Mouse (Mus musculus): ENCODE data around the gene Gramd4. TPM values are rescaled to one million over a fixed set of nuclear protein-coding genes. Genes with fewer than 3 reads are reported as not detected.
A peak's percentile ranks its signal among the peaks of the same experiment; 100 is the strongest.

Gene Gramd4
- polyA plus RNA-seq, 1 experiment = 36.0 TPM

DNA sequence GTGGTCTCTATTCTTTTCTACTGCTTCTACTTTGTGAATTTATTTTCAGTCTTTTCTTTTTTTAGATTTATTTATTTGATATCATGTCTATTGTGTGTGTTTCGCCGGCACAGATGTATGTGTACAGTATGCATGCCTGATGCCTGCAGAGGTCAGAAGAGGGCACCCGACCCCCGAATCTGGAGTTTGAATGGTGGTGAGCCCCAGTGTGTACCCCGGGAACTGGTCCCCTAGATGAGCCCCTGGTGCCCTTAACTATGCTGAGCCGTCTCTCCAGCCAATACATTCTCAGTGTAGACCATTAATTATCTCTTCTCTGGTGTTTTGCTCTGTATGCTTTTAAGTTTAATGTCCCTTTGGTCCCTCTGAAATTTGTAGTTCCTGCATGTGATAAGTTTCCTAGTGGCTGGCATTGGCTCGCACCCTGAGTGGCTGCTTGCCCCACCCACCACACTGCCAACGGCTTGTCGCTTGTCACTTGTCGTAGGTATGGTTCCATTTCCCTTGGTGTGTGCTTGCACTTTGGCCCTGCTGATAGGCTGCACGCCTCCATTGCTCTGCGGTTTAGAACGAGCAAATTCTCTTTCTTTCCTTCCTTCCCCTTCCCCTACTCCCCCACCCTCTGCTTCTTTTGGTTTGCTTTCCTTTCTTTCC is 31.7 kb downstream of the Gramd4 start:
- Histone ChIP-seq H3K27ac (ENCODE audit: insufficient read depth, low read length) (no peak overlapping the region), H3K4me3 (replicated peaks; ENCODE audit: insufficient read depth, low read depth, low read length) (no peak overlapping the region), H3K27me3 (ENCODE audit: control insufficient read depth, insufficient read depth, low read length) (no peaks in the 10 kb centered on the region), H3K4me1 (ENCODE audit: control insufficient read depth, insufficient read depth, low read length) (peaks cover 79% of the 10 kb centered on the region)
- TF ChIP-seq POLR2A (IDR thresholded peaks at IDR 0.05; ENCODE audit: borderline replicate concordance, insufficient read depth, low read length) (no peak), CTCF (IDR thresholded peaks at IDR 0.05; ENCODE audit: borderline replicate concordance, insufficient read depth, low read depth, low read length) (no peak)
- 77% methylated on average over 13 of the region's 13 CpGs for WGBS
- DNase-seq = no peak

DNA sequence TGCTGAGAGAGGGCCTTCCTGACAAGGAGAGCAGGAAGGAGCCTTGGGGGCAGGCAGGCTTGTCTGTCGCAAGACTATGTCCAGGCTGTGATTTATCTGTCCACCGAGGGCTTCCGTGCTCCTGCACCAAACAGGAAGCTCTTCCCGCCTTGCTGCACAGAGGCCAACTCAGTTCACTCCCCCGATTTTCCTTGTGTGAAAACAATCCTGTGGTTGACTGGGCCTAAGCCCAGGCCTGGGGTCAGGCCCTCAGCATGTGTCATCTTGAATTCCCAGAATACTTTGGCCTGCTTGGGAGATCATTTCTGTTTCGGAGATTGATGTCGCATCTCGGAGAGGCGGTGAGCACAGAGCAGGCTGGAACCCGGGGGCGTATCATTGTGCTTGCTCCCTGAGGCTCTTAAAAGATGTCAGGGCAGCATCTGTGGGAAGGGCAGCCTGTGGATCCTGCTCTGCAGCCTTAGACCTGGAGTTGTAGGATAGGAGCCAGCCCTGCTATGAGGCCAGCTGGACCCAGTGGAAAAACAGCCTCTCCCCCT is 32.6 kb downstream of the Gramd4 start:
- Histone ChIP-seq H3K27me3 (ENCODE audit: control insufficient read depth, insufficient read depth, low read length) (no peaks in the 10 kb centered on the region), H3K4me1 (ENCODE audit: control insufficient read depth, insufficient read depth, low read length) (peaks cover 76% of the 10 kb centered on the region), H3K4me3 (replicated peaks; ENCODE audit: insufficient read depth, low read depth, low read length) (no peak overlapping the region), H3K27ac (ENCODE audit: insufficient read depth, low read length) (peak overlapping the region; percentile 57)
- WGBS = 7% methylated on average over 11 of the region's 11 CpGs
- no peak for TF ChIP-seq POLR2A (IDR thresholded peaks at IDR 0.05; ENCODE audit: borderline replicate concordance, insufficient read depth, low read length)
- no peak for TF ChIP-seq CTCF (IDR thresholded peaks at IDR 0.05; ENCODE audit: borderline replicate concordance, insufficient read depth, low read depth, low read length)
- peak; percentile 53 to 60 for DNase-seq

DNA sequence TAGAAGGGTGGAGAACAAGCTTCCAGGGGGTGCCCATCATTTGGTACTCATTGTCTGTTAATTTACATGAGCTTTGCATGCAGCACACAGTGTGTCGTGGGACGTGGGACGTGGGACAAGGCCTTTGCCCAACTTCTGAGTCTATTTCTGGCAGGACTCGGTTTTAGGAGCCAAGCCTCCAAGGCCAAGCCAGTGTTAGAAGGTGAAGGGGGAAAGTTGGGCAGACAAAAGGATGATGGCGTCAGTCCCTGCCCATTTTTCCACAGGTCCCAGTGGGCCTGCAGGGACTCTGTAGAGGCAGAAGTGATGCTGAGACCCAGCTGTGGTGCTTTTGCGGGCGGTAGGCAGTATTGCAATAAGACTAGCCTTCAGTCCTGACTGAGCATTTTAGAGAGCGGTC is 33.1 kb downstream of the Gramd4 start:
- no peak overlapping the region for H3K4me3 ChIP-seq (replicated peaks; ENCODE audit: insufficient read depth, low read depth, low read length)
- 46% methylated on average over 8 of the region's 8 CpGs for WGBS
- peak overlapping the region; percentile 57 for H3K27ac ChIP-seq (ENCODE audit: insufficient read depth, low read length)
- peaks cover 72% of the 10 kb centered on the region for H3K4me1 ChIP-seq (ENCODE audit: control insufficient read depth, insufficient read depth, low read length)
- no peak for DNase-seq
- no peaks in the 10 kb centered on the region for H3K27me3 ChIP-seq (ENCODE audit: control insufficient read depth, insufficient read depth, low read length)
- TF ChIP-seq POLR2A (IDR thresholded peaks at IDR 0.05; ENCODE audit: borderline replicate concordance, insufficient read depth, low read length) (no peak), CTCF (IDR thresholded peaks at IDR 0.05; ENCODE audit: borderline replicate concordance, insufficient read depth, low read depth, low read length) (no peak)

DNA sequence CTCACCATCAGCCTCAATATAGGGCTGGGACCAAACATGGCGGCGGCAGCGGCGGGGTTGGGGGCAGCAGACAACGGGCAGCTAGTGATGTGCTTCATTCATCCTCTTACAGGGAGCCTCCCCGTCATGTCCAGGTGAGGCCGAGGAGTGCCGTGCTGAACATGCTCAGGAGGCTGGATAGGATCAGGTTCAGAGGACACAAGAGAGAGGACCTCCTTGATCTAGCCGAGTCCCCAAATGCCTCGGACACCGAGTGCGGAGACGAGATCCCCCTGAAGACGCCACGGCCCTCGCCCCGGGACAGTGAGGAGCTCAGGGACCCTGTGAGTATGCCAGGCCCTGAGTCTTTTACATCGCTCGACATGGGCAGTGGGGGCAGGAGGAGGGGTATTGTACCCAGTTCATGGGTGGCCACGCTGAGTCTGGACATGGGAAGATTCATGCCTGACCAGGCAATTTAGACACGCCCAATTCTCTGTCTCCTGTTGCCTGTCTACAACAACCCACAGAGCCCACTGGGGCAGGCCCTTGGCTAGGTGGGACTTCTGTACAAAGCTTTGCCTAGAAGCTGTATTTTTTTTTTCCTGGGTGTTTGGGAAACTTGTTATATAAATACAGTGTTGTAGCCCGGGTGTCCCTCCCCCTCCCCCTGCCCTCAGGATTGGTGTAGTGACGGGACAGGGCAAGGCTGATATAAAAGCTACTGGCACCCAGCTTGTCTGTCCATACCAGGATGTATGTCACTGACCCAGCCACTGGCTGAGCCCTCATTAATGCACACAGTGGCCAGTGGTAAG is 33.9 kb downstream of the Gramd4 start:
- no peak for DNase-seq
- TF ChIP-seq CTCF (IDR thresholded peaks at IDR 0.05; ENCODE audit: borderline replicate concordance, insufficient read depth, low read depth, low read length) = no peak
- no peak for TF ChIP-seq POLR2A (IDR thresholded peaks at IDR 0.05; ENCODE audit: borderline replicate concordance, insufficient read depth, low read length)
- no peak overlapping the region for H3K4me3 ChIP-seq (replicated peaks; ENCODE audit: insufficient read depth, low read depth, low read length)
- H3K27ac ChIP-seq (ENCODE audit: insufficient read depth, low read length) = peak overlapping the region; percentile 57; the same call in 1 of the 2 replicates
- WGBS = 88% methylated on average over 23 of the region's 23 CpGs
- peaks cover 65% of the 10 kb centered on the region for H3K4me1 ChIP-seq (ENCODE audit: control insufficient read depth, insufficient read depth, low read length)
- H3K27me3 ChIP-seq (ENCODE audit: control insufficient read depth, insufficient read depth, low read length) = no peaks in the 10 kb centered on the region

DNA sequence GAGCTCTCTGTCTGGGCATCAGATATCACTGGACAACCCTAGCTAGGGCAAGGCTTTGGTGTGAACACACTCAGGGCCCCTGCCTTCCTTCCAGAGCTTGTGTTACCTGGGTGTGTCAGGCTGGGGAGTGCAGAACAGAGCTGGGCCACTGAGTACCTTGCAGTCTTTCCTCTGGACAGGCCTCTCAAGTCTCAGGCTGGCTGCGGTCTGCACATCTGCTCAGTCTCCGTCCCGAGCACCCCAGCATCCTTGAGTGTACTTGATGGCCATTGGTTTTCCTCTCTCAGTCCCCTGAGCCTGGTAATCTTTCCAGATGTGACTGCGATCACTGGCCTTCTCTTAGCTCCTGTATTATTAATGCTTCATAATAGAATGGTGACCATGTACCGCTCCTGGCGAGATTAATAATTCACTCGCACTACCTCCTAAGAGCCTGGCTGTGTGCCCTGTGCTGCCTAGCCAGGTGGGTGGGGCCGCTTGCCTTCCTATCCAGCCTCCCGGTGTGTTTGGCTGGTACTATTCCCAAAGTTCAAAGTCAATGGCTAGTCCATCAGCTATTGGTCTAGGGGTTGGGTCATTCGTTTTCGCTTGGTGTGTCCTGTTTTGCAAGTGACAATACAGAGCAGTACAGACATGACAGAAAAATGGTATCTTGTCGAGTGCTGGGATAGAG is 34.6 kb downstream of the Gramd4 start:
- Histone ChIP-seq H3K4me3 (replicated peaks; ENCODE audit: insufficient read depth, low read depth, low read length) (no peak overlapping the region), H3K4me1 (ENCODE audit: control insufficient read depth, insufficient read depth, low read length) (peaks cover 58% of the 10 kb centered on the region), H3K27me3 (ENCODE audit: control insufficient read depth, insufficient read depth, low read length) (no peaks in the 10 kb centered on the region), H3K27ac (ENCODE audit: insufficient read depth, low read length) (no peak overlapping the region)
- TF ChIP-seq CTCF (IDR thresholded peaks at IDR 0.05; ENCODE audit: borderline replicate concordance, insufficient read depth, low read depth, low read length) (no peak), POLR2A (IDR thresholded peaks at IDR 0.05; ENCODE audit: borderline replicate concordance, insufficient read depth, low read length) (no peak)
- WGBS = 51% methylated on average over 12 of the region's 12 CpGs
- peak in 1 of 2 experiments; percentile 56 for DNase-seq

DNA sequence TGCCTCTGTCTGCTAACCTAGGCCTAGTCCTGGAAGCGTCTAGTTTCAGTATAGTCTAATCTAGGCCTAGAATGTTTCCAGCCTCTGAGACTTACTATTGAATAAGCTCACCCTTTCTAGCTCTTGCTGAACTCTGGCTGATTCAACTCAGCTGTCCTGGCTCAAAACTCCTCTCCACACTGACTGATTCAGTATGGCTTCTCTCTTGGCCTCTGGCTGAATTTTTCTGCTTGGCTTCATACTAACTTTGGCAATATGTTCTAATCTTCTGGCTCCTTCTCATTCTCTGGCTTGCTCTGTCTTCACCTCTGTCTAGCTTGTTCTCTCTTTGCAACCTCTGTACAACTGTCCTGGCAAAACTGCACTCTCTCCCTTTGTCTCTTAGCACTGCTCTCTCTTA is 35.7 kb downstream of the Gramd4 start:
- Histone ChIP-seq H3K4me1 (ENCODE audit: control insufficient read depth, insufficient read depth, low read length) (peaks cover 50% of the 10 kb centered on the region), H3K4me3 (replicated peaks; ENCODE audit: insufficient read depth, low read depth, low read length) (no peak overlapping the region), H3K27me3 (ENCODE audit: control insufficient read depth, insufficient read depth, low read length) (no peaks in the 10 kb centered on the region), H3K27ac (ENCODE audit: insufficient read depth, low read length) (no peak overlapping the region)
- DNase-seq = no peak
- TF ChIP-seq CTCF (IDR thresholded peaks at IDR 0.05; ENCODE audit: borderline replicate concordance, insufficient read depth, low read depth, low read length) (no peak), POLR2A (IDR thresholded peaks at IDR 0.05; ENCODE audit: borderline replicate concordance, insufficient read depth, low read length) (no peak)
- WGBS = 88% methylated on average over 1 of the region's 1 CpGs

DNA sequence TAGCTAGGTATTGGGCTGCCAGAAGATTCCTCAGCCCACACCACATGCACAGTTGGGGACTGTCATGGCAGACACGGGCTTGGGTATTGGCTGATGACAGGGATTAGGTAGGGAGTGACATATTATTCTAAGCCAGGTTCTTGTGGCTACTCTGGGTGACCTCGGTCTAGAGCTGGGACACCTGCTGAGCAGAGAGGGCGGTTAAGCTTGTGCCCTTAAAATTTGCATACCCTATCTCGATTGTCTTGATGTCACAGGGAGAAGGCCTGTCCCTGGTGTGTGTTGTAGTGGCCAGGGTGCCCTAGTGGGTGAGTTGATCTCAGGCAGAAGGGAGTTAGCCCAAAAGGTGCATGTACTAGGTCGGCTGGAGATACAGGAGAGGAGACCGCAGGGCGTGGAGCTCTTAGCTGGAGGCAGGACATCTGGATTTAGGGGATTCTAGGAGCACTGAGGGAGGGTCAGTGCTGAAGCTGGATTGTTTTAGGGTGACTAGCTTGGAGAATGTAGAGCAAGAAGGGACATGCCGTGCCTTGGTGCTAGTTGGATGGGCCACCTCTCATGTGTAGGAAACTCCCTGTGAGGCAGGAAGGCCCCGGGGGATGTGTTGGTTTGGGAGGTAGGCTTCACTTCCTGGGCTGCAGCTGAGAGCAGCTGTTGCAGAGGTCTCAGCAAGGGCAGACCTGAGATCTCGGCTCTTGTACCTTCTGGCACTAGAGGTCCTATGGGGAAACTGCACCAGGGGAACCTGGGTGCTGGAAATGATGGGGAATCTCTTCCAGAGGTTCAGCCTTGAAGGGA is 37.0 kb downstream of the Gramd4 start:
- DNase-seq = no peak
- Histone ChIP-seq H3K4me3 (replicated peaks; ENCODE audit: insufficient read depth, low read depth, low read length) (no peak overlapping the region), H3K4me1 (ENCODE audit: control insufficient read depth, insufficient read depth, low read length) (peaks cover 47% of the 10 kb centered on the region), H3K27ac (ENCODE audit: insufficient read depth, low read length) (no peak overlapping the region), H3K27me3 (ENCODE audit: control insufficient read depth, insufficient read depth, low read length) (no peaks in the 10 kb centered on the region)
- whole genome bisulfite sequencing = 67% methylated on average over 10 of the region's 10 CpGs
- TF ChIP-seq POLR2A (IDR thresholded peaks at IDR 0.05; ENCODE audit: borderline replicate concordance, insufficient read depth, low read length) (no peak), CTCF (IDR thresholded peaks at IDR 0.05; ENCODE audit: borderline replicate concordance, insufficient read depth, low read depth, low read length) (no peak)

All from cerebellum, adult 2 months (tissue).